Mouse (Mus musculus) liver, adult 2 months (tissue): Measurements from ENCODE around the gene Chrnd.

ENCODE experiments used
- CTCF ChIP-seq: fragments of 200-500 bp; IDR thresholded peaks from 2 replicates; pipeline ENCODE4 v1.5.1; 2011; ENCODE audit warnings: low read depth, low read length, control low read depth
- POLR2A ChIP-seq: fragments of 200-500 bp; IDR thresholded peaks from 2 replicates; pipeline ENCODE4 v1.6.1; 2011; ENCODE audit warnings: low read length, control low read depth; ENCODE audit not compliant: insufficient read depth; ENCODE audit errors: extremely low read depth

DNA sequence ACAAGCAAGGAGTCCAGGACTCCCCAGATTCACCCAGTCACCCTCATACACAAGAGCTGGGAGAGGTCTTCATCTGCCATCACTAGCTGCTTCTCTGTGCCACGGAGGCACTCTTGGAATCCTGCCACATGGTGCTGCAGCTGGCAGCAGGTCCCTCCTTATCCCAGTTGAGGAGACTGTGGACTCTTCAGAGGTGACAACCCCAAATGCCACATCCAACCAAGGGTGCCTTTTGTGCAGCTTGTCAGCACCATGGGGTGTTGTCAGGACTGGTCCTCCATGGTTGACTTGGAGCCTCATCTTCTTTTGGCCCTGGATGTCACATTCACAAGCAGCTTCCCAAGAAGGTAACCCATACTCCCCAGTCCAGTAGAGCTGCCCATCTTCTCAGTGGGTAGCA lies 11.4 kb downstream of the Chrnd start:
- TF ChIP-seq CTCF, result no peak
- TF ChIP-seq POLR2A, result no peak
